Mouse (Mus musculus) neural tube, embryonic 11.5 days (tissue): ENCODE measurements at regions not wholly inside any gene's neighbourhood (a gene's known extent, or its start where the extent isn't known, plus 50 kb on each side); places are given as distances from the start of the nearest gene placed in this dataset.

Source experiments
- ATAC-seq: fragments of 200-750 bp; cut with Nextera tagmentation; 2 replicates; pipeline ENCODE4 v1.8.0; 2017; ENCODE audit warnings: moderate number of reproducible peaks, mild to moderate bottlenecking, moderate TSS enrichment, moderate library complexity; ENCODE audit not compliant: insufficient read depth, low FRiP score, low TSS enrichment
- DNase-seq: peaks from one replicate; pipeline ENCODE4 v3.0.0-alpha.2; 2015; ENCODE audit warnings: low spot score
- H3K27ac ChIP-seq: fragments of 300-500 bp; sonication (generic); 2 replicates; pipeline ENCODE4 v1.5.1; 2014; ENCODE audit warnings: low read depth, mild to moderate bottlenecking, low read length
- H3K27me3 ChIP-seq: fragments of 300-500 bp; sonication (generic); 2 replicates; pipeline ENCODE4 v1.6.1; 2014; ENCODE audit warnings: mild to moderate bottlenecking, low read length, mixed read lengths; ENCODE audit not compliant: control insufficient read depth, insufficient read depth
- H3K36me3 ChIP-seq: fragments of 300-500 bp; sonication (generic); 2 replicates; pipeline ENCODE4 v1.6.1; 2014; ENCODE audit warnings: mild to moderate bottlenecking, low read length, moderate library complexity, mixed read lengths; ENCODE audit not compliant: control insufficient read depth, insufficient read depth
- H3K4me1 ChIP-seq: fragments of 300-500 bp; sonication (generic); 2 replicates; pipeline ENCODE4 v1.6.1; 2014; ENCODE audit warnings: low read length, mixed read lengths; ENCODE audit not compliant: control insufficient read depth, insufficient read depth
- H3K4me2 ChIP-seq: fragments of 300-500 bp; sonication (generic); 2 replicates; pipeline ENCODE4 v1.6.1; 2014; ENCODE audit warnings: low read depth, mild to moderate bottlenecking, moderate library complexity
- H3K4me3 ChIP-seq: fragments of 300-500 bp; sonication (generic); 2 replicates; pipeline ENCODE4 v1.5.1; 2014; ENCODE audit warnings: low read depth, low read length
- H3K9ac ChIP-seq: fragments of 300-500 bp; sonication (generic); 2 replicates; pipeline ENCODE4 v1.6.1; 2014; ENCODE audit warnings: mild to moderate bottlenecking, low read length
- H3K9me3 ChIP-seq: fragments of 300-500 bp; sonication (generic); 2 replicates; pipeline ENCODE4 v1.6.1; 2016; ENCODE audit warnings: low read length; ENCODE audit not compliant: control insufficient read depth
- WGBS: fragments of 180-500 bp; shearing (Covaris S2); extraction: QIAGEN DNeasy Blood & Tissue Kit; methylation state at CpG from one replicate; pipeline ENCODE4 v1.1.7; 2014; 5-methylcytosine and 5-hydroxymethylcytosine counted together

GRCm38 (mm10) chr8:73512613-73513012 is 159.3 kb upstream of the Large1 start:
- Histone ChIP-seq H3K27ac (no peak overlapping the region), H3K4me2 (no peak overlapping the region), H3K27me3 (no peaks in the 10 kb centered on the region), H3K4me1 (no peaks in the 10 kb centered on the region), H3K9ac (no peak overlapping the region), H3K36me3 (no peaks in the 10 kb centered on the region), H3K9me3 (no peaks in the 10 kb centered on the region), H3K4me3 (no peak overlapping the region)
- DNase-seq (no peak), ATAC-seq (peak; percentile 53; the same call in 1 of the 2 replicates)
- WGBS: 75% methylated on average over 3 of the region's 3 CpGs
